Mouse (Mus musculus) heart, adult 2 months (tissue): ENCODE measurements around the gene Nbea. TPM values are rescaled to one million over a fixed set of nuclear protein-coding genes. Genes with fewer than 3 reads are reported as not detected.

Experiments
- DNase-seq, 2 experiments: peaks; one replicate each; pipeline ENCODE4 v3.0.0; 2021
- H3K27ac ChIP-seq: fragments of 200-600 bp; 2 replicates; pipeline ENCODE4 v1.8.1; 2022
- H3K27me3 ChIP-seq: fragments of 200-500 bp; 2 replicates; pipeline ENCODE4 v1.6.1; 2012; ENCODE audit warnings: mild to moderate bottlenecking, low read length, inconsistent platforms, mixed read lengths; ENCODE audit not compliant: control insufficient read depth, insufficient read depth
- H3K36me3 ChIP-seq: fragments of 200-500 bp; 2 replicates; pipeline ENCODE4 v1.6.1; 2012; ENCODE audit warnings: low read length, inconsistent platforms; ENCODE audit not compliant: control insufficient read depth, insufficient read depth
- H3K4me1 ChIP-seq: fragments of 200-500 bp; 2 replicates; pipeline ENCODE4 v1.6.1; 2011; ENCODE audit warnings: low read length; ENCODE audit not compliant: control insufficient read depth, insufficient read depth
- H3K4me3 ChIP-seq: fragments of 200-600 bp; 2 replicates; pipeline ENCODE4 v1.8.1; 2022
- H3K79me2 ChIP-seq: fragments of 200-500 bp; replicated peaks from 2 replicates; pipeline ENCODE4 v1.6.1; 2012; ENCODE audit warnings: mild to moderate bottlenecking, inconsistent platforms, low read length, moderate library complexity, mixed read lengths; ENCODE audit not compliant: control insufficient read depth, insufficient read depth
- H3K9ac ChIP-seq: fragments of 200-500 bp; 2 replicates; pipeline ENCODE4 v1.6.1; 2012; ENCODE audit warnings: low read depth, mild to moderate bottlenecking, control low read depth, inconsistent platforms, low read length, mixed read lengths
- CTCF ChIP-seq: fragments of 200-600 bp; IDR thresholded peaks from 2 replicates; pipeline ENCODE4 v1.8.1; 2022; ENCODE audit warnings: antibody characterized with exemption, mild to moderate bottlenecking, moderate library complexity
- EP300 ChIP-seq: fragments of 200-500 bp; IDR thresholded peaks from 2 replicates; pipeline ENCODE4 v1.6.1; 2011; ENCODE audit warnings: low read depth, low read length, control low read depth; ENCODE audit not compliant: insufficient read depth
- POLR2A ChIP-seq: fragments of 200-500 bp; IDR thresholded peaks from 2 replicates; pipeline ENCODE4 v1.6.1; 2011; ENCODE audit warnings: mild to moderate bottlenecking, low read depth, low read length, control low read depth; ENCODE audit not compliant: insufficient read depth
- WGBS: fragments of 180-500 bp; shearing (Covaris S2); methylation state at CpG from one replicate; pipeline ENCODE4 v1.1.7; 2018; 5-methylcytosine and 5-hydroxymethylcytosine counted together
- intact Hi-C: fragments of 180-260 bp; cut with DNase I; formaldehyde crosslinking; loops from one replicate; pipeline ENCODE4 v1.15.1; 2025
- polyA plus RNA-seq: library from polyadenylated mRNA; depleted of rRNA; stranded (reverse); fragments of >200 nt; gene quantifications from 2 replicates; pipeline ENCODE4 v1.2.3, GENCODE M21; 2012
- total RNA-seq, 2 experiments: library from RNA; stranded (reverse); gene quantifications; 2 replicates each; pipeline ENCODE4 v1.2.3; 2021

The Nbea gene
- total and polyA plus RNA-seq, 3 experiments: 6.2 to 12.4 (median 11.9) TPM

DNA sequence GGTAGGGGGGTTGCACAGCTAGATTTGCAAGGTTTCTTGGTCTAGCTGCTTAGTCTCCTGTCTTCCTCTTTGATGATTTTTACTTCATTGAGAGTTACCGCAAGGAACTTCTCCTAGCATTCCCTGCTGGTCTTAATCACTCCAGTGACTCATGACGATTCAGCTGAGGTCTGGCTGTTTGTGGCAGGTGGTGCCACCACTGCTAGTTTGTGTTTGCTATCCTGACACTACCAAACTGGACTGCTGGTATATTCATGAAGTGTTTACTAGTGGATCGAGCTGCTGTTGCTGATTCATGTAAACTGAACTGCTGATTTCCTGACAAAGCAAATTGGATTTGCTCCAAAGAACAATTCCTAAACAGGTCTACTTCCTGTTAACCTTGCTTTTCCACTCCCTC, 56.8 kb downstream of the Nbea start:
- TF ChIP-seq CTCF (no peak), POLR2A (no peak), EP300 (no peak)
- H3K27ac ChIP-seq: no peak overlapping the region
- H3K4me3 ChIP-seq: no peak overlapping the region
- no peak for DNase-seq
- no peak overlapping the region for H3K9ac ChIP-seq
- H3K79me2 ChIP-seq: no peaks in the 10 kb centered on the region
- intact Hi-C loops: no loop called here
- H3K36me3 ChIP-seq: no peaks in the 10 kb centered on the region; the same call in none of the 2 replicates
- no peaks in the 10 kb centered on the region for H3K4me1 ChIP-seq
- 65% methylated on average over 3 of the region's 3 CpGs for WGBS
- no peaks in the 10 kb centered on the region for H3K27me3 ChIP-seq

DNA sequence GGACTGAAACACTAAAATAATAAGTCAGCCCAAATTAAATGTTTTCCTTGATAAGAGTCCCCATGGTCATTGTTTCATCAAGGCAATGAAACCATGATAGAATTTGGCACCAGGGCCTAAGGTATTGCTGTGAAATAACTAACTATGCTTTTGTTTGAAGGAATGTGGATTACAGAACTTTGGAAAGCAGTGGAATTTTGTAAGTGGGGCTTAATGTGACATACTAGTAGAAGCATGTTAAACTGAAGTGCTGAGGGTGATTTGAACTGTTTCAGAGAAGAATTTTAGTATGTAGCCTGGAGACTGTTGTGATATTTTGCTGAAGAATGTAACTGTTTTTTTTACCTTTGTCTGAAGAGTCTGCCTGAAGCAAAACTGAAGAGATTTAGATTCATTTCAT, 66.9 kb downstream of the Nbea start:
- intact Hi-C loops: no loop called here
- Histone ChIP-seq H3K4me3 (no peak overlapping the region), H3K4me1 (no peaks in the 10 kb centered on the region), H3K9ac (no peak overlapping the region), H3K27ac (no peak overlapping the region), H3K36me3 (no peaks in the 10 kb centered on the region), H3K79me2 (no peaks in the 10 kb centered on the region), H3K27me3 (no peaks in the 10 kb centered on the region)
- no peak for DNase-seq
- no peak for TF ChIP-seq EP300
- TF ChIP-seq CTCF: no peak
- no peak for TF ChIP-seq POLR2A

DNA sequence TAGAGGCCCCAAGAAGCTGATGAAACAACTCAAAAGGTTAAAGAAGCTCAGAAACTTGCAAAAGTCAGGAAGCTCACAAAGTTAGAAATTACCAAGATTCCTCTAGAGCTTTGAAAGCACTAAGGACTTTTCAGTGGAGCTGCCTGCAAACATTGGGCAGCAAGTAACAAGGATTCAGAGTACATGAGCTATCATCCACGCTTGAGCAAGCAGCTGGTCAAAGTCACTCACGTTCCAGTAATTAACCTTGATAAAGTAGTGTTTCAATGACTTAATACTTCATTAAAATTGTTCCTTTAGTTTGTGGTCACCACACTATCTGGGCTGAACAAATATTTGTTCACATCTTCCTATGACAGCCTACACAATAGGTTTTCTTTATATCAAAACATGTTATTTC, 75.4 kb downstream of the Nbea start:
- TF ChIP-seq POLR2A: no peak
- DNase-seq: no peak
- Histone ChIP-seq H3K36me3 (no peaks in the 10 kb centered on the region), H3K27ac (no peak overlapping the region), H3K4me3 (no peak overlapping the region), H3K9ac (no peak overlapping the region), H3K79me2 (no peaks in the 10 kb centered on the region), H3K27me3 (no peaks in the 10 kb centered on the region), H3K4me1 (peaks cover 1% of the 10 kb centered on the region; the same call in 1 of the 2 replicates)
- intact Hi-C loops: no loop called here
- 66% methylated on average over 2 of the region's 2 CpGs for WGBS

DNA sequence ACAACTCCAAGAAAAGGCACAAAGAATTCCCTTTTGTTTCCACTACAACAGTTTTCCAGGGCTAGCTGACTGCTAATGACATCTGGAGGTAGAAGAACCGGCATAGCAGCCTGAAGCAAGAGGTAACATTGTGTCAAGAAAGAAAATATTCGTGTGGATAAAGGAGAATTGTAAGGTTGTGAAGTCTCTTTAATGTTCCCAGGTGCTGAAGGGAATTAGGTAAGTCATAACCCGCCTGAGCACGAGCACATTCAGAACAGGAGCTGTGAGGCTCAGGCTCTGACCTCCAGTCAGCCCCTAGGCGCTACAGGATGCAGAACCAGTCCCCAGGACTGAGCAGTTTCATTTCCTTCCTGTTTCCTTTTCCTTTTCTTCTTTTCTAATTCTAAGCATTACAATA, 86.4 kb downstream of the Nbea start:
- H3K27ac ChIP-seq: peak overlapping the region; percentile 21; the same call in 1 of the 2 replicates
- H3K36me3 ChIP-seq: no peaks in the 10 kb centered on the region
- H3K4me1 ChIP-seq: peaks cover 3% of the 10 kb centered on the region
- TF ChIP-seq EP300: no peak
- TF ChIP-seq POLR2A: no peak
- no peak for TF ChIP-seq CTCF
- H3K4me3 ChIP-seq: no peak overlapping the region
- DNase-seq: no peak
- H3K27me3 ChIP-seq: no peaks in the 10 kb centered on the region
- no peaks in the 10 kb centered on the region; the same call in 1 of the 2 replicates for H3K79me2 ChIP-seq
- 40% methylated on average over 5 of the region's 5 CpGs for WGBS
- intact Hi-C loops: no loop called here
- no peak overlapping the region for H3K9ac ChIP-seq

DNA sequence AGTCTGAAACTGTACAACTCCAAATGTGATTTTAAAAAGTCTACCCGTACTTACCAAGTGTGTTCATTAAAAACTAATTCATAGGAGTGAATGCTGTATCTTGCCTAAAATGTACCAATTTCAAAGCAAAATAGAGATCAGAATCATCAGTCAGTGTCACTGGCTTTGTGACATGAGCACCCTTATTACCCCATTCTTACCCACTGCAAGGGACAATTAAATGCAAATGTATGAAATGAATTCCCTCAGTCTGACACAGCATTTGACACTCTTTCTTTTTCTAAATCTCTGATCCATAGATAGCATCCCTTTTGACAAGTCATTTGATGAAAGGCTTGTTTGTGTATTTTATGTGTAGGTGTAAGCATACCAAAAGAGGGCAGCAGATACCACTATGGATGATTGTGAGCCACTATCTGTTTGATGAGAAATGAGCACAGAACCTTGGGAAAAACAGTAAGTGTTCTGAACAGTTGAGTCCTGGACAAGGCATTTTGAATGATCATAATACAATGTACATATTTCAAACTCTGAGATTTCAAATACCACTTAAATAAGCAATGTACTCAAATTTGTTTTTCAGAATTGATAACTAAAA, 104.4 kb downstream of the Nbea start:
- TF ChIP-seq EP300 (no peak), POLR2A (no peak), CTCF (peak; percentile 84)
- no peak overlapping the region for H3K4me3 ChIP-seq
- H3K4me1 ChIP-seq: no peaks in the 10 kb centered on the region
- H3K9ac ChIP-seq: no peak overlapping the region
- 85% methylated on average over 1 of the region's 1 CpGs for WGBS
- no peak overlapping the region for H3K27ac ChIP-seq
- DNase-seq: no peak
- H3K79me2 ChIP-seq: no peaks in the 10 kb centered on the region
- no peaks in the 10 kb centered on the region for H3K36me3 ChIP-seq
- no peaks in the 10 kb centered on the region for H3K27me3 ChIP-seq
- intact Hi-C loops: loop anchor here (1.0 kb wide), 1 partner anchor 674 kb away; no protein-coding TSS in a partner anchor

DNA sequence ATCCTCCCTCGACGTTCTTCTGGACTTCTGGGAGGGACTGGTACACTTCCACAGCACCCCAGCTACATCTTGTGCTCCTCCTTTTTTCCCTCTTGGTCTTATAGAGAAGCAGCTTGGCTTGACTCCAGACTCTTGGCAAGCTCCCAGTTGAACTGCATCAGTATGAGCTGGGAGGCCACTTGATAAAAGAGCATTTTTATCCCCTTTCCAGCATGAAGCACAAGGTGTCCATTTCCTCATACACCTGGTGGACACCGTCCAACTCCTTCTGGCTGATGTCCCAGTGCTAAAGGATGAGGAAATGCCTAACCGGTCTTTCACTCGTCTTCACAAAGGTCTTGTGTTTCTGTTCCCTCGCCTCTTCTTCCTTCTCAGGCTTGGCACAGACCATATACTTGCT, 115.7 kb downstream of the Nbea start:
- no peak for TF ChIP-seq CTCF
- DNase-seq: peak; percentile 10 to 25
- Histone ChIP-seq H3K27me3 (no peaks in the 10 kb centered on the region), H3K27ac (no peak overlapping the region), H3K4me1 (no peaks in the 10 kb centered on the region; the same call in none of the 2 replicates), H3K36me3 (no peaks in the 10 kb centered on the region; the same call in none of the 2 replicates), H3K9ac (no peak overlapping the region), H3K4me3 (no peak overlapping the region), H3K79me2 (no peaks in the 10 kb centered on the region)
- intact Hi-C loops: no loop called here
- 43% methylated on average over 6 of the region's 6 CpGs for WGBS
